Mouse (Mus musculus): ENCODE data around the gene Rad51. TPM values are rescaled to one million over a fixed set of nuclear protein-coding genes. Genes with fewer than 3 reads are reported as not detected.

Rad51 gene
- total RNA-seq, 1 experiment from 2014 or later = 29.0 TPM

GRCm38 (mm10) chr2:119156681-119157572, 44.3 kb downstream of the Rad51 start, which contains the start of gene Rmdn3:
Gene Rmdn3 (minus strand): TSS chr2:119157034.
- peak; percentile 90 to 91 for ATAC-seq (replicated peaks in 1 of 2; ENCODE audit: insufficient read depth in 1 of 2, low FRiP score in 2 of 2, low TSS enrichment in 1 of 2, low read depth in 1 of 2, poor library complexity in 2 of 2, severe bottlenecking in 2 of 2)

GRCm38 (mm10) chr2:119157836-119158235, 45.2 kb downstream of the Rad51 start:
- no peak for ATAC-seq (replicated peaks in 1 of 2; ENCODE audit: insufficient read depth in 1 of 2, low FRiP score in 2 of 2, low TSS enrichment in 1 of 2, low read depth in 1 of 2, poor library complexity in 2 of 2, severe bottlenecking in 2 of 2)

GRCm38 (mm10) chr2:119161247-119161646, 48.7 kb downstream of the Rad51 start:
- ATAC-seq (replicated peaks in 1 of 2; ENCODE audit: insufficient read depth in 1 of 2, low FRiP score in 2 of 2, low TSS enrichment in 1 of 2, low read depth in 1 of 2, poor library complexity in 2 of 2, severe bottlenecking in 2 of 2) = no peak

- ATAC-seq (replicated peaks in 1 of 2; ENCODE audit: insufficient read depth in 1 of 2, low FRiP score in 2 of 2, low TSS enrichment in 1 of 2, low read depth in 1 of 2, poor library complexity in 2 of 2, severe bottlenecking in 2 of 2) = no peak
Observed at GRCm38 (mm10) chr2:119163135-119163534, 50.5 kb downstream of the Rad51 start.

- ATAC-seq (replicated peaks in 1 of 2; ENCODE audit: insufficient read depth in 1 of 2, low FRiP score in 2 of 2, low TSS enrichment in 1 of 2, low read depth in 1 of 2, poor library complexity in 2 of 2, severe bottlenecking in 2 of 2) = no peak
Observed at GRCm38 (mm10) chr2:119163999-119164398, 51.4 kb downstream of the Rad51 start.

GRCm38 (mm10) chr2:119165401-119165800, 52.8 kb downstream of the Rad51 start:
- ATAC-seq (replicated peaks in 1 of 2; ENCODE audit: insufficient read depth in 1 of 2, low FRiP score in 2 of 2, low TSS enrichment in 1 of 2, low read depth in 1 of 2, poor library complexity in 2 of 2, severe bottlenecking in 2 of 2) = no peak

GRCm38 (mm10) chr2:119166901-119167865, 54.6 kb downstream of the Rad51 start, which contains the start of gene Gchfr:
Gene Gchfr (plus strand): TSS chr2:119167773.
- peak; percentile 46 to 68 for ATAC-seq (replicated peaks in 1 of 2; ENCODE audit: insufficient read depth in 1 of 2, low FRiP score in 2 of 2, low TSS enrichment in 1 of 2, low read depth in 1 of 2, poor library complexity in 2 of 2, severe bottlenecking in 2 of 2)

- ATAC-seq (replicated peaks in 1 of 2; ENCODE audit: insufficient read depth in 1 of 2, low FRiP score in 2 of 2, low TSS enrichment in 1 of 2, low read depth in 1 of 2, poor library complexity in 2 of 2, severe bottlenecking in 2 of 2) = peak in 1 of 2 experiments; percentile 14; a peak in 1 of 4 replicates
Observed at GRCm38 (mm10) chr2:119167866-119168256, 55.3 kb downstream of the Rad51 start.

- no peak for ATAC-seq (replicated peaks in 1 of 2; ENCODE audit: insufficient read depth in 1 of 2, low FRiP score in 2 of 2, low TSS enrichment in 1 of 2, low read depth in 1 of 2, poor library complexity in 2 of 2, severe bottlenecking in 2 of 2)
Observed at GRCm38 (mm10) chr2:119170282-119170681, 57.7 kb downstream of the Rad51 start.

- ATAC-seq (replicated peaks in 1 of 2; ENCODE audit: insufficient read depth in 1 of 2, low FRiP score in 2 of 2, low TSS enrichment in 1 of 2, low read depth in 1 of 2, poor library complexity in 2 of 2, severe bottlenecking in 2 of 2) = no peak
Observed at GRCm38 (mm10) chr2:119171574-119171973, 59.0 kb downstream of the Rad51 start.

GRCm38 (mm10) chr2:119172446-119172845, 59.9 kb downstream of the Rad51 start:
- ATAC-seq (replicated peaks in 1 of 2; ENCODE audit: insufficient read depth in 1 of 2, low FRiP score in 2 of 2, low TSS enrichment in 1 of 2, low read depth in 1 of 2, poor library complexity in 2 of 2, severe bottlenecking in 2 of 2) = no peak

- ATAC-seq (replicated peaks in 1 of 2; ENCODE audit: insufficient read depth in 1 of 2, low FRiP score in 2 of 2, low TSS enrichment in 1 of 2, low read depth in 1 of 2, poor library complexity in 2 of 2, severe bottlenecking in 2 of 2) = no peak
Observed at GRCm38 (mm10) chr2:119172862-119173576, 60.4 kb downstream of the Rad51 start.

- no peak for ATAC-seq (replicated peaks in 1 of 2; ENCODE audit: insufficient read depth in 1 of 2, low FRiP score in 2 of 2, low TSS enrichment in 1 of 2, low read depth in 1 of 2, poor library complexity in 2 of 2, severe bottlenecking in 2 of 2)
Observed at GRCm38 (mm10) chr2:119173991-119174651, 61.5 kb downstream of the Rad51 start, which contains the start of gene Gm14137. Gene Gm14137 (plus strand): TSS chr2:119174509.

GRCm38 (mm10) chr2:119174866-119175265, 62.3 kb downstream of the Rad51 start:
- ATAC-seq (replicated peaks in 1 of 2; ENCODE audit: insufficient read depth in 1 of 2, low FRiP score in 2 of 2, low TSS enrichment in 1 of 2, low read depth in 1 of 2, poor library complexity in 2 of 2, severe bottlenecking in 2 of 2) = no peak

- ATAC-seq (replicated peaks in 1 of 2; ENCODE audit: insufficient read depth in 1 of 2, low FRiP score in 2 of 2, low TSS enrichment in 1 of 2, low read depth in 1 of 2, poor library complexity in 2 of 2, severe bottlenecking in 2 of 2) = no peak
Observed at GRCm38 (mm10) chr2:119175614-119176013, 63.0 kb downstream of the Rad51 start.

- no peak for ATAC-seq (replicated peaks in 1 of 2; ENCODE audit: insufficient read depth in 1 of 2, low FRiP score in 2 of 2, low TSS enrichment in 1 of 2, low read depth in 1 of 2, poor library complexity in 2 of 2, severe bottlenecking in 2 of 2)
Observed at GRCm38 (mm10) chr2:119176761-119177160, 64.2 kb downstream of the Rad51 start.
